Mouse (Mus musculus) thymus, adult 2 months (tissue): Measurements from ENCODE around the gene Rnf39.

ENCODE experiments used
- CTCF ChIP-seq: fragments of 200-500 bp; IDR thresholded peaks from 2 replicates; pipeline ENCODE4 v1.5.1; 2012; ENCODE audit warnings: mild to moderate bottlenecking, control low read depth, low read length, moderate library complexity, borderline replicate concordance; ENCODE audit not compliant: control insufficient read depth, poor library complexity, insufficient read depth; ENCODE audit errors: extremely low read depth
- POLR2A ChIP-seq: fragments of 200-500 bp; IDR thresholded peaks from 2 replicates; pipeline ENCODE4 v1.6.1; 2012; ENCODE audit warnings: mild to moderate bottlenecking, low read length, control low read depth, moderate library complexity; ENCODE audit not compliant: control insufficient read depth, poor library complexity, insufficient read depth; ENCODE audit errors: extremely low read depth

DNA sequence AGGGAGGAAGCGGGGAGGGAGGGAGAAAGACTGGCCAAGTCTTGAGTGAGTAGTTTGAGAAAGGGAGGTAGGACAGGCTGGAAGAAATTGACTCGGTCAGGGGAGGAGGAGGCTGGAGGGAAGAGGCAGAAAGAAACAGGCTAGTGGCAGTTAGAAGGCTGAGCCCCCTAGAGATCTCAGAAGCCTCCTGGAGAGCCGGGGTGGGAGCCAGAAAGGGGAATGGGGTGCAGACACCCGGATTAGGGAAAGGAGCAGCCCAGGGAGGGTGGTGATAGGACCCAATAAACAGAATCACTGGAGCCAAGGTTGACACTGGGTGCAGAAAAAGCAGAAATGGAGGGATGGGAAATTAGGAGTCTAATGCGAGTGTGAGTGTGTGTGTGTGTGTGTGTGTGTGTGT, 973 bp downstream of the Rnf39 start:
- TF ChIP-seq CTCF (no peak), POLR2A (no peak)
